Mouse (Mus musculus): ENCODE results near the gene Agpat4. TPM values are rescaled to one million over a fixed set of nuclear protein-coding genes. Genes with fewer than 3 reads are reported as not detected.

Gene Agpat4
- polyA plus RNA-seq, 1 experiment from 2014 or later, result 25.7 TPM

DNA sequence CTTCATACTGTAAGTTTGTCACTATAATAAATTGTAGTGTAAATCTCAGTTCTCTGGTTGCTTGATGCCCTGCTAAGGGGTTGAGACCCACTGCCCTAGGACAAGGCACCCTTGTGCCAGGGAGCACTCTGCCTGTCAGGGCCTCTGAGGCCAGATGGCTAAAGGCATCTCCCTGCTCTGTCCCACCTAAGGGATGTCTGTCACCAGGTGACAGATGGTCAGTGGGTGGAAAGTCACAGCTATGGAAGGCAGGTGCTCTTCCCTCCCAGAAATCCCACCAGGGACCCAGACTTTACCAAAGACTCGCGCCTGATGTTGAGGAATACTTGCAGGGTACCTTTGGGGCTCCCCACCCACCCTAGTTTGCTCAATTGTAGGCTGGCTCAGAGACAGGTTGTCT is 42.0 kb downstream of the Agpat4 start:
- H3K27ac ChIP-seq (replicated peaks), result 0 out of 2 replicates have a peak overlapping the region, but pooled peaks have one; percentile 16
- H3K27me3 ChIP-seq, result no peaks in the 10 kb centered on the region
- H3K4me1 ChIP-seq (replicated peaks), result peaks cover 60% of the 10 kb centered on the region
- H3K4me3 ChIP-seq (replicated peaks), result no peak overlapping the region
- H3K9ac ChIP-seq, result no peak overlapping the region
- H3K4me2 ChIP-seq, result no peak overlapping the region
- no peak for ATAC-seq (ENCODE audit: insufficient read depth)
- H3K9me3 ChIP-seq (replicated peaks), result no peaks in the 10 kb centered on the region
- H3K36me3 ChIP-seq (replicated peaks), result peaks cover 60% of the 10 kb centered on the region
- WGBS (ENCODE audit: insufficient replicate concordance), result 78% methylated on average over 2 of the region's 2 CpGs

- no peak for ATAC-seq (ENCODE audit: insufficient read depth)
- H3K36me3 ChIP-seq (replicated peaks), result peaks cover 60% of the 10 kb centered on the region
- H3K4me2 ChIP-seq, result no peak overlapping the region
- H3K27ac ChIP-seq (replicated peaks), result 0 out of 2 replicates have a peak overlapping the region, but pooled peaks have one; percentile 19
- H3K9ac ChIP-seq, result no peak overlapping the region
- H3K4me3 ChIP-seq (replicated peaks), result no peak overlapping the region
- H3K27me3 ChIP-seq, result no peaks in the 10 kb centered on the region
- H3K9me3 ChIP-seq (replicated peaks), result no peaks in the 10 kb centered on the region
- peaks cover 60% of the 10 kb centered on the region for H3K4me1 ChIP-seq (replicated peaks)
- 91% methylated on average over 13 of the region's 13 CpGs for WGBS (ENCODE audit: insufficient replicate concordance)
Observed at GRCm38 (mm10) chr17:12160984-12161764, 42.7 kb downstream of the Agpat4 start.

GRCm38 (mm10) chr17:12161877-12162276 is 43.4 kb downstream of the Agpat4 start:
- no peak overlapping the region for H3K4me2 ChIP-seq
- H3K36me3 ChIP-seq (replicated peaks), result peaks cover 60% of the 10 kb centered on the region

DNA sequence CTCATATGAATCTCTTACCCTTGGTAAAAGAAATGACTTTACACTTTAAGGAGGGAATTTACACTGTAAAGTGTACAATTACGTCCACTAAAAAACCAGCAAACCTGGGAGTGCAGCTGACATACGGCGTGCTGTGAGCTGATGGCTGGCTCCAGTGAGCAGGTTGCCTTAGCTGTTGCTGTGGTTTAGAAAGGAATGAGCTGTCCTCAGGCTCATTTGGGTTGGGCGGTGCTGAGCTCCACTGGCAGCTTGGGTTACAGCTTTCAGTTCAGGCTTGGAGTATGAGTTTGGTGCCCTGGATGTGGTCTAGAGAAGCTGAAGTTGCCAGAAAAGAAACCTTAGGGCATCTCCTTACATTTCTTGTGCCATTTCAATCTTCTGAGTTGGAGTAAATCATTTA is 44.3 kb downstream of the Agpat4 start:
- Histone ChIP-seq H3K36me3 (replicated peaks) (peaks cover 53% of the 10 kb centered on the region), H3K4me3 (replicated peaks) (no peak overlapping the region), H3K9me3 (replicated peaks) (no peaks in the 10 kb centered on the region), H3K4me2 (no peak overlapping the region), H3K4me1 (replicated peaks) (peaks cover 60% of the 10 kb centered on the region), H3K9ac (no peak overlapping the region), H3K27ac (replicated peaks) (0 out of 2 replicates have a peak overlapping the region, but pooled peaks have one; percentile 5), H3K27me3 (no peaks in the 10 kb centered on the region)
- no peak for ATAC-seq (ENCODE audit: insufficient read depth)
- 75% methylated on average over 4 of the region's 4 CpGs for WGBS (ENCODE audit: insufficient replicate concordance)

More at GRCm38 (mm10) chr17:12161877-12162276, 43.4 kb downstream of the Agpat4 start:
- Histone ChIP-seq H3K4me3 (replicated peaks) (no peak overlapping the region), H3K27ac (replicated peaks) (no peak overlapping the region), H3K9me3 (replicated peaks) (no peaks in the 10 kb centered on the region), H3K27me3 (no peaks in the 10 kb centered on the region), H3K9ac (no peak overlapping the region), H3K4me1 (replicated peaks) (peaks cover 57% of the 10 kb centered on the region)
- ATAC-seq (ENCODE audit: insufficient read depth), result no peak
- WGBS (ENCODE audit: insufficient replicate concordance), result 92% methylated on average over 7 of the region's 7 CpGs

DNA sequence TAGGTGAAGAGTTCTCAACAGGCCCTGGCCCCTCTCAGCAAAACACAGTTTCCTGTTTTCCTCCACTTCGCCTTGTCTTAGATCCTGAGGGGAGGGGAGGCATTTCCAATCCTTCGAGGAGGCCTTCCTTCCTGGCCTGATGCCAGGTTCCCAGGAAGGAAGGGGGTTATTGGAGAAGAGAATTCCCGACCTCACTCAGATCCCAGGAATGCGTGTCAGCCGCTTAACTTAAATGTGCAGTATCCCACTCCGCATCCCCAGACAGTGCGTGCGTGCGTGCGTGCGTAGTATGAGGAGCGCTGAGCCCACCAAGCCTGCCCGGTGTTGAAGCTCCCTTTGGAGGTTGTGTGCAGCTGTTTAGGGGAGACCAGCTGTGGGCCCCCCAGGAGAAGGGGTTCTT is 44.9 kb downstream of the Agpat4 start:
- no peaks in the 10 kb centered on the region for H3K27me3 ChIP-seq
- H3K9ac ChIP-seq, result no peak overlapping the region
- H3K4me3 ChIP-seq (replicated peaks), result no peak overlapping the region
- peaks cover 66% of the 10 kb centered on the region for H3K4me1 ChIP-seq (replicated peaks)
- 80% methylated on average over 13 of the region's 13 CpGs for WGBS (ENCODE audit: insufficient replicate concordance)
- no peak overlapping the region for H3K4me2 ChIP-seq
- no peaks in the 10 kb centered on the region for H3K9me3 ChIP-seq (replicated peaks)
- H3K27ac ChIP-seq (replicated peaks), result no peak overlapping the region
- no peak for ATAC-seq (ENCODE audit: insufficient read depth)
- H3K36me3 ChIP-seq (replicated peaks), result peaks cover 52% of the 10 kb centered on the region

GRCm38 (mm10) chr17:12163903-12164302 is 45.4 kb downstream of the Agpat4 start:
- peaks cover 48% of the 10 kb centered on the region for H3K36me3 ChIP-seq (replicated peaks)
- H3K27me3 ChIP-seq, result no peaks in the 10 kb centered on the region
- H3K27ac ChIP-seq (replicated peaks), result no peak overlapping the region
- 88% methylated on average over 7 of the region's 7 CpGs for WGBS (ENCODE audit: insufficient replicate concordance)
- no peak for ATAC-seq (ENCODE audit: insufficient read depth)
- no peak overlapping the region for H3K9ac ChIP-seq
- no peak overlapping the region for H3K4me2 ChIP-seq
- H3K4me1 ChIP-seq (replicated peaks), result peaks cover 66% of the 10 kb centered on the region
- H3K4me3 ChIP-seq (replicated peaks), result no peak overlapping the region
- no peaks in the 10 kb centered on the region for H3K9me3 ChIP-seq (replicated peaks)

GRCm38 (mm10) chr17:12164507-12164906 is 46.0 kb downstream of the Agpat4 start:
- Histone ChIP-seq H3K4me1 (replicated peaks) (peaks cover 65% of the 10 kb centered on the region), H3K27me3 (no peaks in the 10 kb centered on the region), H3K4me3 (replicated peaks) (no peak overlapping the region), H3K4me2 (no peak overlapping the region), H3K9ac (no peak overlapping the region), H3K36me3 (replicated peaks) (peaks cover 42% of the 10 kb centered on the region), H3K9me3 (replicated peaks) (no peaks in the 10 kb centered on the region), H3K27ac (replicated peaks) (0 out of 2 replicates have a peak overlapping the region, but pooled peaks have one; percentile 10)
- WGBS (ENCODE audit: insufficient replicate concordance), result 92% methylated on average over 6 of the region's 6 CpGs
- no peak for ATAC-seq (ENCODE audit: insufficient read depth)

- no peak for ATAC-seq (ENCODE audit: insufficient read depth)
- peak overlapping the region; percentile 25; the same call in 1 of the 2 replicates for H3K27ac ChIP-seq (replicated peaks)
- no peaks in the 10 kb centered on the region for H3K27me3 ChIP-seq
- H3K4me1 ChIP-seq (replicated peaks), result peaks cover 64% of the 10 kb centered on the region
- H3K9ac ChIP-seq, result no peak overlapping the region
- no peak overlapping the region for H3K4me2 ChIP-seq
- H3K4me3 ChIP-seq (replicated peaks), result no peak overlapping the region
- H3K36me3 ChIP-seq (replicated peaks), result peaks cover 35% of the 10 kb centered on the region
- no peaks in the 10 kb centered on the region for H3K9me3 ChIP-seq (replicated peaks)
- 68% methylated on average over 11 of the region's 11 CpGs for WGBS (ENCODE audit: insufficient replicate concordance)
Observed at GRCm38 (mm10) chr17:12165009-12165695, 46.6 kb downstream of the Agpat4 start.

- Histone ChIP-seq H3K36me3 (replicated peaks) (peaks cover 30% of the 10 kb centered on the region), H3K27me3 (no peaks in the 10 kb centered on the region), H3K27ac (replicated peaks) (peak overlapping the region; percentile 25; the same call in 1 of the 2 replicates), H3K4me1 (replicated peaks) (peaks cover 64% of the 10 kb centered on the region), H3K9ac (no peak overlapping the region), H3K4me2 (no peak overlapping the region), H3K4me3 (replicated peaks) (no peak overlapping the region), H3K9me3 (replicated peaks) (no peaks in the 10 kb centered on the region)
- no peak for ATAC-seq (ENCODE audit: insufficient read depth)
- 85% methylated on average over 9 of the region's 9 CpGs for WGBS (ENCODE audit: insufficient replicate concordance)
Observed at GRCm38 (mm10) chr17:12165701-12166100, 47.2 kb downstream of the Agpat4 start.

- Histone ChIP-seq H3K27ac (replicated peaks) (peak overlapping the region; percentile 31; the same call in 1 of the 2 replicates), H3K36me3 (replicated peaks) (peaks cover 25% of the 10 kb centered on the region), H3K9ac (no peak overlapping the region), H3K4me1 (replicated peaks) (peaks cover 66% of the 10 kb centered on the region), H3K9me3 (replicated peaks) (no peaks in the 10 kb centered on the region), H3K27me3 (no peaks in the 10 kb centered on the region), H3K4me3 (replicated peaks) (no peak overlapping the region), H3K4me2 (no peak overlapping the region)
- WGBS (ENCODE audit: insufficient replicate concordance), result 69% methylated on average over 10 of the region's 10 CpGs
- ATAC-seq (ENCODE audit: insufficient read depth), result no peak
Observed at GRCm38 (mm10) chr17:12168536-12168935, 50.0 kb downstream of the Agpat4 start.

GRCm38 (mm10) chr17:12169326-12169836 is 50.9 kb downstream of the Agpat4 start:
- Histone ChIP-seq H3K4me3 (replicated peaks) (no peak overlapping the region), H3K27ac (replicated peaks) (peak overlapping the region; percentile 31; the same call in 1 of the 2 replicates), H3K9me3 (replicated peaks) (no peaks in the 10 kb centered on the region), H3K9ac (no peak overlapping the region), H3K4me1 (replicated peaks) (peaks cover 71% of the 10 kb centered on the region), H3K4me2 (no peak overlapping the region), H3K36me3 (replicated peaks) (peaks cover 33% of the 10 kb centered on the region), H3K27me3 (no peaks in the 10 kb centered on the region)
- WGBS (ENCODE audit: insufficient replicate concordance), result 82% methylated on average over 12 of the region's 12 CpGs
- no peak for ATAC-seq (ENCODE audit: insufficient read depth)
